Mouse (Mus musculus) liver, postnatal 0 days (tissue): ENCODE data around the gene Urb1.

Source experiments
- CTCF ChIP-seq: sonication (generic); IDR thresholded peaks from 2 replicates; pipeline ENCODE4 v1.5.1; 2016; ENCODE audit warnings: antibody characterized with exemption, low read depth
- EP300 ChIP-seq: IDR thresholded peaks from 2 replicates; pipeline ENCODE4 v1.6.1; 2016; ENCODE audit warnings: antibody characterized with exemption, low read depth, mild to moderate bottlenecking

- TF ChIP-seq CTCF (no peak), EP300 (no peak)
These were observed 18.1 kb downstream of the Urb1 start for GRCm38 (mm10) chr16:90792066-90792465.
